Mouse (Mus musculus) hindlimb bud, embryonic 11.5 days (tissue): Measurements from ENCODE around the gene Dld.
A peak's percentile ranks its signal among the peaks of the same experiment; 100 is the strongest.

Experiments
- DNase-seq: peaks from one replicate; pipeline ENCODE4 v3.0.0-alpha.2; 2012; ENCODE audit warnings: low read depth, low spot score; ENCODE audit errors: extremely low spot score

Gene Dld

DNA sequence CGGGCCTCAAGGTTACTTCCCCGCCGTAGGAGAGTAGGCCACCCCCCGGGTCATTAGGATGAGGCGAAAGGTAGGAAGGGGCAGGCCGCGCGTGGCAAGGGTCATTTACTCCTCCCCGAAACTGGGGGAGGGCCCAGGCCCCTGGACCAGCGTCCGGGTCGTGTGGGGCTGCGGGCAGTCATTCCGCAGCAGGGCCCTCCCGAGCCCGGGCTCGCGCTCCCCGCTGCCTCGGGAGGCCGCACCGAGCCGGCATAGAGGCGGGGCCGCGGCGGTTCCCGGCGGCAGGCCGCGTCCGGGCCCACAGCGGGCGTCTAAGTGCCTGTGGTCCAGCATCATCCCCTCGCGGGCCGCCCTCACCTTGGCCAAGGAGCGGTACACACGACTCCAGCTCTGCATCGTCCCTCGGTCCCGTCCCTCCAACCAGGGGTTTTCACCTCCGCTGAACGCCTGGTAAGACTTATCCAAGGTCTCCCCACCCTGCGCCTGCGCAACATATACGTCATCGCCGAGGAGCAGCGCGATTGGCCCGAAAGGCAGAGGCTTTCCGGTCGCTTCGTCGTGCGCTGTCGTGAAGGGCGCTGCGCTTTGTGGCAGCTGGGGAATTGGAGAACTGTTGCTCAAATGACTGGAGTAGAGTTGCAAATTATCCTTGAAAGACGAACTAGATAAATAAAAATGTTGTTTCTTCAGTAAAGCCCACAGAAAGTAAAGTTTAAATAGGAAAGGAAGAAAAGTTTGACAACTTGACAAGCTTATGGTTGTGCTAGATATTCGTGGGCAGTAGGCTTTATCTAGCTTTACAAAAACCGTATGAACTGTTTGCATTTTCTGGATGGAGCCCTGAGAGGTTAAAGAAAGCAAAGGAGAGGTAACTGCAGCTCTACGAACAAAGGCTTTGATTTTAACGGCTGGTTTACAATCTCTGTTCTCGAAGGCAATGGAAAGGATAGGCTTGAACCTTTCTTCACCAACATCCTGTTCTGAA is at the start of gene Dld:
Dld (minus strand) TSS at position 510 of the 985 bp plus-strand sequence.
- peak; percentile 88 for DNase-seq

DNA sequence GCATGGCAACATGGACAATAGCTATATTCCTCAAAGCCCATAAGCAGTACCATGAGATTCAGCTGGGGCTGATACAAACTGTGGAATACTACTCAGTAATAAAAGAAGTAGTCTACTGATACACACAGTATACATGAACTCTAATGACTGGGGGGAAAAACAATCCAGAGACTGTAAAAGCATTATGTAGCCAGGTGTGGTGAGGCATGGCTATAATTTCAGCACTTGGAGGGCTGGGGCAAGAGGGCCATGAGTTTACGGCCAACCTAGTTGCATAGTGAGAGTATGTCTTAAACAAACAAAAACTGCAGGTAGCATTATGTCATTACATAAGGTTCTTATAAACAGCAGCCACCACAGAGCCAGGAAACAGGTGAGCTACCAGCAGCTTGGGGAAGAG is 49.6 kb upstream of the Dld start:
- no peak for DNase-seq

DNA sequence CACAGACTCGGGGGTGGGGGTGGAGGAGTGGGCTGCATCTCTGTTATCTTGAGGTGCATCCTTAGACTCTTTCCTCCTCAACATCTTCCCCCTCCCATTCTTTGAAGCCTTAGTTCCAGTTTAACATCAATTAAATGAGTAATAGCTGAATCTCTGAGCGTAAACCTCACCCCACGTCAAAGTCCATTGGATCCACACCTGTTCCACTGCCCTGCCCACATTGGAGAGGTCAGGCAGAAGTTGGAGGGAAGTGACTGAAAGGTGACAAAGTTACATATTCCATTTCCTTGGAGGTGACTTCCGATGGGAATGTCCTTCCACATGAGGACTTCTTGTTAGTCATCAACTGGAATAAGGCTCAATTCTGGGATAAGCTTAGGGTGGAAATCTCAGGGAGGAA is 46.5 kb upstream of the Dld start:
- no peak for DNase-seq

DNA sequence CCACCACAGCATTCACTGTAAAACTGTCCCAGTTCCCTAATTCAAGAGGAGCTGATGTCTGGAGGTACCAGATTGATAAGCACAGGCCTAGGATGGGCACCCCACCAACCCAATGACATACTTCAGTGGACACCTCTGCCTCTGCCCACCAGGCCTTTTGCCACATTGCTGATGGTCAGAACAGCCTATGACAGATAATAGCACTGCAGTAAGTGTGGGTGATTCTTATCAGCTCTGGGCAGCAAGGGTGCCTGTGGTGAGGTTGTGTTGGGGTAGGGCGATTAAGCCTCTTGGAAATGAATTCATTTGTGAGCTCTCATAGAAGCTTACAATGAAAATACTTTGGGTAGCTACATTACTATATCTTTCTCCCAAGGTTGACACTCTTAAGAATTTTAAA is 44.6 kb upstream of the Dld start:
- no peak for DNase-seq

DNA sequence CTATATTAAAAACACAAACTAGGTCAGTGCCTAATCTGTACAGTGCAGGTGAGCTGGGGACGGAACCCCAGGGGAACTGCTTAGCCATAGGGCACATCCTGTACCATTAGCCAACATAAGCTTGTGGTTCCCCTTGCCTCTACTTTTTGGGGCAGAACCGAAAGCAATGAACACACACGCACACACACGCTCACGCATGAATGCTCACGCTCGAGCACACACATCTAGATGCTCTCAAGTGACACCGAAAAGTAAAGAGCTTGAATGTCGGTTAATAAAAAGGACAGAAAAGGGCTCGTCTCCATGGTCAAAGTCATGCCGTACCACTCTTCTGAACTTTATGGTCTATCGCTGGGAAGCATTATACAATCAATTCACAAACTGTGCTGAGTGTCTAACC is 40.4 kb upstream of the Dld start:
- DNase-seq = no peak

DNA sequence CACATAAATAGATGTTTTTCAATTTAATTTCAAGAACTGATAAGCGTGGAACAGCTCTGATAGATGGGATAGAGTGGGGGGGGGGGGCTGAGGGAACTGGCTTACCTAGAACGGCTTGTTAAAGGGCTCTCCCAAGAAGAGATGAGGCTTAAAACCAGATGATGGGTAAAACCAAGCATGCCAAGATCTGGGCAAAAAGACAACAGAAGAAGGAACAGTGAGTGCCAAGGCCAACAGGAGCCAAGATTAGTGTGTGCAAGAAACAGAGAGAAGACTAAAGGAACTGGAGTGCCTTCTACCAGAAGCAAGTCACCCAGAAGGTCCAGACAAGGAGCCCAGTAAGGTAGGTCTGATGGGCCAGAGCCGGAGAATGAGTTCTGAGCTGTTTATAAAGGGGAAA is 39.3 kb upstream of the Dld start, which contains the start of gene Slc26a3:
Slc26a3 (plus strand) TSS at position 301 of the 400 bp plus-strand sequence.
- no peak for DNase-seq

DNA sequence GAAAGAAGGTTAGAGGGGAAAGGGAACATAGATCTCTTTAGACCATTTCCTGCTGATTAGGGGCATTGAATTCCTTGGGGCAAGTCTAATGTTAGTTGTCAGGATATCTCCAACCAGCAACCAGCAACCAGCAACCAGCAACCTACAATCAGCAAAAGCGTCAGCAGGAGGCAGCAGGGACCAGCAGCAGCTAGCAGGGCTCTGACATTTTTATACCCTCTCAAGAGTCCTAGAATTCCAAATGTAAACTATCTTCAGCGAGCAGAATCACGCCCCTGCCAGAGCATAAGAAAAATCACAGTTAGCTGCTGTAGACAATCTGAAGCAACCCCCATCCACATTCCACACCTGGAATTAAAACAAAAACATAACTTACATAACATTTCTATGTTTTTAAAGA is 36.0 kb upstream of the Dld start:
- no peak for DNase-seq

DNA sequence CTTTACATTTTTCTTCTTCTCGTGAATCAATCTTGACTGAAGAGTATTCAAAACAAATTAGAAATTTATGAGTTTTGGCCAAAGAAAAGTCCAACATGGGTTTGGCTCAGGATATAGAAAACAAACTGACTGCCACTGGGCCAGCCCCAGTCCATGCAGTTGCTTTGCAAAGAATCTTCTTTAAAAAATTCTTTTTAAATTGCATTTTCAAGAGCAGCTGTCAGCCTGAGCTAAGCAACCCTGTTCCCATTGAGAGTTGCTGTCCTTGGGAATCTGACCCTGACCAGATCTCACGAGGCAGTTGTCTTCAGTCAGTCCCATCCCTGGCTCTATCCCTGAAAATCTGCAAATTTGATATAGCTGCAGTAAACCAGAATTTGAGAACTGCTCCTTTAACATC is 31.2 kb upstream of the Dld start:
- no peak for DNase-seq

DNA sequence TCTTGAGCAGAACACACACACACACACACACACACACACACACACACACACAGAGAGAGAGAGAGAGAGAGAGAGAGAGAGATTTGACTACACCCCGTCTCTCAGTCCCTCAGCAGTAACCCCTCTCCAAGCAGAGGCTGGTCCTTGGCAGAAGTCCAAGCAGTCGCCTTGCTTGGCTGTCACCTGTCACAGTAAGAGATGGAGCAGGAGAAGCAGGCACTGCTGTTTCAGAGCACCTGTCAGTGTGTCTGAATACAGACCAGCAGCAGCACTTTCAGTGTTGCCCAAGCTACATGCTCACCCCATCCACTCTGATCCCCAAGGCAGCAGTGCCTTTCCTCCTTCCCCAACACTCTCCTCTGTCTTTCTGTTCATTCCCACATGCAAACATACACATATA is 29.6 kb upstream of the Dld start:
- DNase-seq = no peak

DNA sequence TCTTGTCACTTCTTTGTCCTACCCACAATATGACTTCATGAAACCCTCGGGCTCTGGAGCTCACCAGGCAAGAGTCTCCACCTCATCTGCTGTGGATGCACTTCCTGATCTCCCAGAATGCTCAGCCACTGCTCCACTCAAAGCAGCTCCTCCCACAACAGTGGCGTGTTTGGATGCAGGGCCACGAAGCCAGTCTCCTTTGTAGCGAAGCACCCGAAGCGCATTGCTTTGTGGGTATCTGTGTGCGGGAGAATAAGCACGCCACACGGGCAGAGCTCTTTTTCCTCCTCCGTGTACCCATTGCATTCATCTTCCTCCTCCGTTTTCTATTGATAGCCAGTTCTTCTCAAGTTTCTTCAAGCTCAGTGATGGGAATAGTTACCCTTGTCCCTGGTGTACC is 26.0 kb upstream of the Dld start:
- no peak for DNase-seq

DNA sequence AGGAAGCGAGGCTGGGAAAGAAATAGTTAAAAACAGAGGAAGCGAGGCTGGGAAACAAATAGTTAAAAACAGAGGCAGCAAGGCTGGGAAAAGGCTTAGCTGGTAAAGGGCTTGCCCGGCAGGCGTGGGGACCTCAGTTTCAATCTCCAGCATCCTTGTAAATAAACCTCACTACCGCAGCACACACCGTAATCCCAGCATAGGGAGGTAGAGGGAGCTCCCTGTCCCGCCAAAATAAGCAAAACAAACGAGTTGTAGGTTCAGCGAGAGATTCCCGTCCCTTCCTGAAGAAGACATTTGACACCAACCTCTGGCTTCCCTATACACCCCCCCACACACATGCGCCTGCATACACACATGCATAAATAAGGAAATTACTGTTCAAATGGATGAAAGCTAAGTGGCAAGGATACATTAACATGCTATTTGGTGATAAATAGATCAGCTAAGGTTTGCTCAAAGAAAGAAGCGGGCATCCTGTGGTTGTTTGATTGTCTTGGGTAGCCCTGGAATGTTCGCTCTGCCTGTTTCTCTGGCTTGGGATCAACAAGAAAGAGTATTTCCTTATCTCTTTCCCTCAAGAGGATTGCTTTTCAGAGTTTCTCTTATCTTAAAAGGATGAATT is 25.2 kb upstream of the Dld start:
- DNase-seq = peak; percentile 22

DNA sequence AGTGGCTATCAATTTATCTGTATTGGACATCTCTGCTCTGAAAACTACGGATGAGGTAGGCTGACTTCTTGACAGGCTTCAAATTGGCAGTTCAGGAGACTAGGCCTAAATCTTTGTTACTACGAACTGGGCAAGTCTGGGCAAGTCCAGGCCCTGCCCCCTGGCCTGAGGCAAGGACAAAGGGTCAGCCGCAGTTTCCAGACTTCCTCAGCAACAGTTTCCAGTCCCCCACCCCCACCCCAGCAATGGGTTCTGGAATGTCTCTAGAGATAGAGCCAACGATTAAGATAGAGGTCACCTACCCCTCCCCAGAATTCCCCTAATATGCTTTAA is 24.0 kb upstream of the Dld start:
- no peak for DNase-seq

DNA sequence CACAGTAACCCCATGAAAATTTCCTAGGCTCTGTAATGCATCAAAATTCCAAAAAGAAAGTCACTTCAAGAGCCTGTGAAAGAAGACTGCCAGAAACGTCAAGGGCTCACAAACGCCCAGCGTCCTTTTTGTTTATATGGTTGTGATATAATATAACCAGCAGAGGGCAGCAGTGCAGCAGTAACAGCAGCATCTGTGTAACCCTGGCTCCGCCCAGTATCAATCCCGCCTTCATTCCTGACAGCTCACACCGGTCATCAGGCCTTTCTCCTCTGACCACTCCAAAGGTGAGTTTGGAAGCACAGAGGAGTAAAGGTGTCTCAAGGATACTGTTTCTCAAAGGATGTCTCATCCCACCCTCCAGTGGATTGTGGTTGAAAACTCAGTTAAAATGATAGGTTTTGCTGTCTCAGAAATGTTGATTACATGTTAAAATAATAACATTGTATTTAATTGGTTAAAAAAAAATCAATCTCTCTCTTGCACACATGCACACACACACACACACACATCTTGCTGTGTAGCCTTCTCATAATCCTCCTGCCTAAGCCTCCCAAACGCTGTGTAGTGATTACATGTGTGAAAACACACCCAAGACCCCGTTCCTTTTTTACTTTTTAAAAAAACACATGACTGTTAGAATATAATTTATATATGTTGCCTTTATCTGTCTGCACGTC is 23.5 kb upstream of the Dld start:
- DNase-seq = peak; percentile 54

DNA sequence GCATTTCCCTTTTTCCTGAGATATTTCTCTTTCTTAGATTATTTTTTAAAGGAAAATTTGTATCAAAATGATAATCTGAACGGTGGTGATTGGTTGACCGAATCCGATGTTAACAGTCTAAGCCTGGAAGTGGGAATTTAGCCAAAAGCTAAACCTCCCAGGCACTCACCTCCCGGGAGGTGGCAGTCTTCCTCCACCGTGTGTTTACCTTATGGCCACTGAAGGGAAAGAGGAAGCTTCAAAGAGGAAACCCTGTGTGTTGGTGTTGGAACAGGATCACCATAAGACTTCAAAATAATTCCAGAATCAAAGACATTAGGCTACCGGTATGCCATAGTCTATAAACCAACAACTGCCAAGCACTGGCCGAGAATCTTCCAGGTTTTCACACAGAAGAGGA is 18.4 kb upstream of the Dld start:
- no peak for DNase-seq

DNA sequence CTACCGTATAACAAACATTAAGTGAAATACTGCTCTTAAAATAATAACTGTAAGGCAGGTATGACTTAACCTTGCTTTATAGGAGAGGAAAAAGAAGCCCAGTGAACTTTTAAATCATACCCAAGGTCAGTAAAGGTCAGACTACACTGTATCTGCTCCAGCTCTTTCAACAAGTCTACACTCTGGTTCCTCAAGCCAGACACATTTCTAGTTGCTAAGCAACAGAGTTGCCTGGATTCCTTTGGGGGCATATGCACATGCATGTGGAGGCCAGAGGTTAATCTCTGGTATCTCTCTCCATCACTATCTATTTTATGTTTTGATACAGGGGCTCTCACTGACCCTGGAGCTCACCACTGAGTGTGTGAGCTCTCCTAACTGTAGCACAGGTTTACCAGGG is 17.9 kb upstream of the Dld start:
- no peak for DNase-seq

DNA sequence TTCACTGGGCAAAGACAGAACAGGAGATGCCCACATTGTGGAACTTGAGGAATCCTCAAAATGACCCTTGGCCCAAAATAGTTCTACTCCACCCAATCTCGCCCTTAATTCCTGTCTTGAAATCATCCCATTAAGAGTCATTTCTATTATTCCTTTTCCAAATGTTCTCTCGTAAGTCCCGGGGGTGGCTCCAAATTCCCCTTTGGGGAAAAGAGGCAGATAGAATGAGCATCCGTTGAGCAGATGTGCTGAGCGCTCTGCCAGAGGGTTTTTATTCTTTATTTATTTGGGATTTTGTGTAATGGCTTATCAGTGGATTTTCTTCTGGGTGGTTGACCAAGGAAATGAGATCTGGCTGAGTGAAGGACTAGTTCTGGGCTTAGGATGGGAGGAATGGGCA is 16.5 kb upstream of the Dld start:
- no peak for DNase-seq

DNA sequence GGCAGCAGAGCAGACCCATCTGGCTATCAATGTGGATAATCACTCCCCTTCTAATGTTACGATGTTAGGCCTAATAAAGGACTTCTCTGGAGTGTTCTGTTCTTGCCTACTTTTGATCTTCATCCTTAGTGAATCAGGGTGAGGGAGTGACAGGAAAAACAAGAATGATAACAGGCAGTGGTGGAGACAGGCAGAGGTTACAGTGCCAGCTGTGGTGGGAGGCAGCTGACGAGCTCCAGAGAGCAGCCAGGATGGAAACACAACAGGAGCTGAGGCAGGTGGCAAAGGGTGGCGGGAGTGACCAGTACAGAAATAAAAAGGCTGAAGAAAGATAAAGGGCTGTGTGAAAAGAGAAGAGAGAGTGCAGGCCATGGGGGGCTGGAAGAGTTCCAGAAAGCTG is 15.2 kb upstream of the Dld start:
- DNase-seq = no peak

DNA sequence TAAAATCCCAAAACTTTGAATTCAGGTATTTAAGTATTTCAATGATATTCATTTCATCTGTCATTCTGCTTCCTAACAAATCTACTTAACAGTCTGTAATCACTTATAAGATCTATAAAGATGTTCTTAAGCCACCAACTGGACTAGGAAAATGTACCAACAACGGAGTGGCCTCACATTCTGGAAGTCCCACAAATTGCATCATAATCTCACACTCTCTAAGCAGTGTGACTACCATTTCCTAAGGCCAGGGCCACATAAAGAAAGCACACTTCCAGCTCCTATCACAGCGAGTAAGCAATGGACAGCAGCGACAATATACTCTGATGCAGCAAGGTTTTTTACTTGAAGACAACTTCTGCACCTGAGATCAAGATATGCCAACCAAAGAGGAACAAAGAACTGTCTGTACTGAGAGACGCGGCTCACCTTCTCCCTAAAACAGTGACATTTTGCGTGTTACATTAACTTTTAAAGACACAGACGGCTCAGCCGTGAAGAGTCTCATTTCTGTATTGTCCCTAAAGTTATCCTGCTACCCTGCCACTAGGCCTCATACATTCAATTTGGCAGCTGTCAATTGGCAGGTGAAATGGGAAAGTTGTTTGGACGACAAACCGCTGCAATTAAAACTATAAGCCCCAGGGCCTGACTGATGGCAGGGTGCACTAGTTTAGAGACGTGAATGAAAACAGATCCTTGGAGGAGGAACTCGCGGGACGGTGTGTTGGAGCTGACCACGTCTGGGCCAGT is 886 bp downstream of the Dld start:
- DNase-seq = no peak

DNA sequence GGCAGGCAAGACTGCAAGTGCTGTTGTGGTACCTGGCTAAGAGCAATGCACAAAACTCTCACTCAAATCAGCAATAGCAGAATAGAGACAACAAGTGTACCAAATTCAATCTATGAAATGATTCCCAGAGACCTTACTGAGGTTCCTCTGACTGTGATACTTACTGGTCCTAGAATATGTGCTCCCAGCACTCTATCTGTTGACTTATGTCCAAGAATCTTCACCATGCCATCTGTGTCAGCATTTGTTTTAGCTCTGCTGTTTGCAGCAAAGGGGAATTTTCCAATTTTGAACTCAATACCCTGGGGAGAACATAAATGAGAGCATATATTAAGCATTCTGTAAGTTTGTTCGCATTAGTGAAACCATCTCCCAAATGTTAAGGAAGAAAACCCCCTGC is 18.0 kb downstream of the Dld start:
- DNase-seq = no peak

DNA sequence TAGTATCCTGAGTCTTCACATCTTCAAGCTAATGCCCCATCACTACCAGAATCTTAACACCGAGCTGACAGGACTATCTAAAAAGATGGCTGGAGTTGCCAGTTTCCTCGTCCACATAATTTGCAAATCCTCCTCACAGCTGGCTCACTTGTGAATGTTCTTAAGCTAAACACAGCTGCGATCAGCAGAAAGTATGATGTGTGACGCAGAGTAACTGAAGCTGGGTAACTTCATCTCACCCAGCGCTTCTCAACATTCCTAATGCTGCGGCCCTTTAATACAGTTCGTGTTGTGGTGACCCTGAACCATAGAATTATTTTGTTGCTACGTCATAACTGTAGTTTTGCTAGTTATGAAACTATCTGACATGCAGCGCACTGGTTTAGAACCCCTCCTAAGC is 24.1 kb downstream of the Dld start:
- no peak for DNase-seq

DNA sequence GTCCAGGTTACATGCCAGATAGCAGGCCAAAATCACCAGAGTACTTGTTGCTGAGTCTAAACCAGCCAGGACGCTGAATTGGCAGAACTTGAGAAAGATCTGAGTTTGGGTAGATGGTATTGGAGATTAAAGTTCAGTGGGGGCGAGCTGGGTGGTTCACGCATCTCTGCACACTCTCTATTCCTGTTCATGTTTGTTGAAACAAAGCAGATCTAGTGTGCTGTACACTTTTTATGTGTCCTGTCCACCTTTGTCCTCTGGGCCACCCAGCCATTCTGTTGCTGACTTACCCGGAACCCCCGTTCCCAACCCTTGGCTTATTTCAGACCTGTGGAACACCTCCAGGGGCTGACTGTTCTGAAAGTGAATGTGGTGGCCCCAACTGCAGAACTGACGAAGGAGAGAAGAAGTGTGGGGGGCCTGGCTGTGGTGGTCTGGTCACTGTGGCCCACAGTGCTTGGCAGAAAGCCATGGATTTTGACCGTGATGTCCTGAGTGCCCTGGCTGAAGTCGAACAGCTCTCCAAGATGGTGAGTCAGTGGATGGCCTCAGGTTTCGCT is 28.0 kb downstream of the Dld start:
- DNase-seq = no peak
